Mouse (Mus musculus) liver, adult 2 months (tissue): ENCODE measurements around the gene Metrnl. TPM values are rescaled to one million over a fixed set of nuclear protein-coding genes. Genes with fewer than 3 reads are reported as not detected.
A peak's percentile ranks its signal among the peaks of the same experiment; 100 is the strongest.

Experiments
- DNase-seq: peaks from one replicate; pipeline ENCODE4 v3.0.0-alpha.2; 2011; ENCODE audit warnings: low read depth, low spot score; ENCODE audit errors: extremely low read depth
- H3K27ac ChIP-seq: fragments of 200-500 bp; replicated peaks from 2 replicates; pipeline ENCODE4 v1.5.1; 2012; ENCODE audit warnings: low read depth, mild to moderate bottlenecking, control low read depth, inconsistent platforms, low read length; ENCODE audit not compliant: insufficient read depth
- H3K27me3 ChIP-seq: fragments of 200-500 bp; 2 replicates; pipeline ENCODE4 v1.6.1; 2012; ENCODE audit warnings: mild to moderate bottlenecking, moderate library complexity, low read length, inconsistent platforms; ENCODE audit not compliant: control insufficient read depth, insufficient read depth
- H3K36me3 ChIP-seq: fragments of 200-500 bp; 2 replicates; pipeline ENCODE4 v1.6.1; 2012; ENCODE audit warnings: low read length, inconsistent platforms; ENCODE audit not compliant: control insufficient read depth, insufficient read depth
- H3K4me1 ChIP-seq: fragments of 200-500 bp; 2 replicates; pipeline ENCODE4 v1.6.1; 2011; ENCODE audit warnings: low read length; ENCODE audit not compliant: control insufficient read depth, insufficient read depth
- H3K4me3 ChIP-seq: fragments of 200-500 bp; 2 replicates; pipeline ENCODE4 v1.5.1; 2011; ENCODE audit warnings: low read depth, mild to moderate bottlenecking, control low read depth, low read length, moderate library complexity; ENCODE audit not compliant: insufficient read depth
- H3K79me2 ChIP-seq: fragments of 200-500 bp; 2 replicates; pipeline ENCODE4 v1.6.1; 2012; ENCODE audit warnings: inconsistent platforms, mild to moderate bottlenecking, low read length, moderate library complexity; ENCODE audit not compliant: control insufficient read depth, insufficient read depth
- H3K9ac ChIP-seq: fragments of 200-500 bp; 2 replicates; pipeline ENCODE4 v1.6.1; 2012; ENCODE audit warnings: low read depth, mild to moderate bottlenecking, control low read depth, inconsistent platforms, low read length
- CTCF ChIP-seq: fragments of 200-500 bp; IDR thresholded peaks from 2 replicates; pipeline ENCODE4 v1.5.1; 2011; ENCODE audit warnings: low read depth, low read length, control low read depth
- POLR2A ChIP-seq: fragments of 200-500 bp; IDR thresholded peaks from 2 replicates; pipeline ENCODE4 v1.6.1; 2011; ENCODE audit warnings: low read length, control low read depth; ENCODE audit not compliant: insufficient read depth; ENCODE audit errors: extremely low read depth
- WGBS: fragments of 180-500 bp; shearing (Covaris S2); methylation state at CpG from one replicate; pipeline ENCODE4 v1.1.7; 2018; 5-methylcytosine and 5-hydroxymethylcytosine counted together
- polyA plus RNA-seq: library from polyadenylated mRNA; depleted of rRNA; stranded (reverse); fragments of >200 nt; gene quantifications from 2 replicates; pipeline ENCODE4 v1.2.3, GENCODE M21; 2012
- total RNA-seq: library from RNA; depleted of rRNA; stranded (reverse); fragments of >200 nt; gene quantifications from 2 replicates; pipeline ENCODE4 v1.2.3, GENCODE M21; 2014

Metrnl gene
- total and polyA plus RNA-seq, 2 experiments, result 4.3 to 5.5 TPM

GRCm38 (mm10) chr11:121668776-121669175, 32.6 kb upstream of the Metrnl start:
- Histone ChIP-seq H3K79me2 (no peaks in the 10 kb centered on the region), H3K27ac (no peak overlapping the region), H3K36me3 (peaks cover 7% of the 10 kb centered on the region), H3K4me3 (no peak overlapping the region), H3K27me3 (no peaks in the 10 kb centered on the region), H3K4me1 (peaks cover 2% of the 10 kb centered on the region; the same call in 1 of the 2 replicates), H3K9ac (no peak overlapping the region)
- no peak for DNase-seq
- no peak for TF ChIP-seq CTCF
- WGBS, result 97% methylated on average over 5 of the region's 5 CpGs

DNA sequence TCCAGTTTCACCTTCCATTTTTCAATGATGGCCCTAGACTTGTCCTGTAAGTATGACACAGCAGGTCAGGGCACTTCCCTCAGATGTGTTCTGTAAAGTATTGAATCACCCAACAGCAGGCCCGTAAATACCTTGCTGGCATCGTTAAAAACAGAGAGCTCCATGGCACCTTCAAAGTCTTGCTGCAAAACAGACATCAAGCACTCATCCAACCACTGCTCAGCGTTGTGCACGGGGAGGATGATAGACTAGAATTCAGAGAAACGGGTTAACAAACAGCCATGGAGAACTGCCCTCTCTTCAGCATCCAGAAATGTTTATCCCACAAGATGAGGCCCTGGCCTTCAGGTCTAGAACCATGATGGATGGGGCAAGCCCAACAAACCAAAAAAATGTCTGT, 30.4 kb upstream of the Metrnl start:
- peaks cover 3% of the 10 kb centered on the region; the same call in 1 of the 2 replicates for H3K36me3 ChIP-seq
- no peak for TF ChIP-seq POLR2A
- TF ChIP-seq CTCF, result no peak
- H3K27ac ChIP-seq, result no peak overlapping the region
- H3K79me2 ChIP-seq, result no peaks in the 10 kb centered on the region
- no peak overlapping the region for H3K9ac ChIP-seq
- 97% methylated on average over 5 of the region's 5 CpGs for WGBS
- H3K27me3 ChIP-seq, result no peaks in the 10 kb centered on the region
- DNase-seq, result no peak
- H3K4me3 ChIP-seq, result no peak overlapping the region
- H3K4me1 ChIP-seq, result peaks cover 2% of the 10 kb centered on the region

DNA sequence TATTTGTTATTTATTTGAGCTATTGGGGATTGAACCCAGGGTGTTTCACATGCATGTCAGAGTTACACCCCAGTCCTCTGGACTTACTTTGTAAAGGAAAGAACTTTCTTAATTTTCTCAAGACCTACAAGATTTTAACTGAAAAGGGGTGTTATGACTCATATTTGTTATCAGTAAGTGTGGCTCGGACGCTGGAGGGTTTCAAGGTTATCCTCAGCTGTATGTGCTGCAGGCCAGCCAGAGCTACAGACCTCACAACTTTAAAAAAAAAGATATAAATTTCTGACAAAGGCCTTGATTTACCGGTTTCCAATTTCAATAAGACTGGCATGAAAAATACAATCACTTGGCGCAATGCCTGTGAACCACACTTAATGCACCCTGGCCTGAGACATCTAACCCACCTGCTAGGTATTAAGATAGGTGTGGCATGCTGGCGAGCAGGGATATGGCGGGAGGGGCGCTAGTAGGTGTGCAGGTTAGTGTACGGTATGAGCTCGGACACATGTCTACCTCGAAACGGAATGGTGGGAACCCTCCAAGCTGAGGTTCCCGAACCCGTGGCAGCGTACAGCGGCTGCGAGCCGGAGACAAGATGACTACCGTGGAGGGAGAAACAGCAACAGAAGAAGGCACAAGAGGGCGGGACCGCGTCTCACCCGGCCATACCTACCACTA, 28.9 kb upstream of the Metrnl start:
- H3K27me3 ChIP-seq, result no peaks in the 10 kb centered on the region
- peak overlapping the region; percentile 73 for H3K4me3 ChIP-seq
- DNase-seq, result no peak
- TF ChIP-seq CTCF (no peak), POLR2A (no peak)
- peaks cover 3% of the 10 kb centered on the region; the same call in 1 of the 2 replicates for H3K36me3 ChIP-seq
- H3K79me2 ChIP-seq, result no peaks in the 10 kb centered on the region
- H3K4me1 ChIP-seq, result peaks cover 2% of the 10 kb centered on the region
- 2% methylated on average over 22 of the region's 22 CpGs for WGBS
- peak overlapping the region; percentile 68 for H3K9ac ChIP-seq
- peak overlapping the region; percentile 33 for H3K27ac ChIP-seq

DNA sequence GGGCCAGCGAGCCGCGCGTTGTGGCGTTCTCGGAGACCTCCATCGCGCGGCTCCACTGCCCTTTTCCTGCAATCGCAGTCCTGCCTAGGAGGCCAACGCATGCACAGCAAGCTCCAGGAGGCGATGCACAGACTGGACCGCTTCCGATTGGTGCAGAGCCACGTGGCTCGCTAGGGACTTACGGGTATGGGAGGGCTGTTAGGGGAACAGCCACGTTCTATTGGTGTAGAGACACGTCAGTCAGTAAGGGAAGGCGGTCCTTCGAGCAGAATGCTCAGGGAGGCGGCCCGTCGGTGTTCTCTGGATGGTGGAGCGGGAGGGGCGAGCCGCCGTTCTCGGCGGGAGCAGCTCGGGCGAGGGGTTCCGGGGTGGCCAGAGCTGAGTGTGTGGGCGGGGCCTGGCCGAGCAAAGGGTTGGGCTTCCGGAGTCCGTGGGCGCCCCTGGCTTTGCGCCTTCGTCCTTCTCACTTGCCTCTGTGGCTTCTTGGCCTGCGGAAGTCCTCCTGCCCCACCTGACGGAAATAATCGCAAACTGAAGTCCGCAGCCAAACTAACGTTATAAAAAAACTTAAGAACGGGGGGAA, 28.3 kb upstream of the Metrnl start, which contains the start of gene B3gntl1:
Gene B3gntl1, minus strand, starts transcription at position 164 of the 583 bp plus-strand sequence.
- TF ChIP-seq POLR2A (peak; percentile 75), CTCF (peak; percentile 29; the same call in 1 of the 2 replicates)
- Histone ChIP-seq H3K27me3 (no peaks in the 10 kb centered on the region), H3K27ac (peak within 1 kb of the TSS; percentile 40), H3K36me3 (peaks cover 3% of the 10 kb centered on the region; the same call in 1 of the 2 replicates), H3K4me3 (peak within 1 kb of the TSS; percentile 73), H3K4me1 (peaks cover 2% of the 10 kb centered on the region), H3K9ac (peak within 1 kb of the TSS; percentile 68), H3K79me2 (no peaks in the 10 kb centered on the region)
- DNase-seq, result peak; percentile 98
- WGBS, result under 1% methylated on average over 46 of the region's 46 CpGs

GRCm38 (mm10) chr11:121673629-121674028, 27.7 kb upstream of the Metrnl start:
- no peak for DNase-seq
- TF ChIP-seq CTCF, result no peak
- no peak for TF ChIP-seq POLR2A
- 62% methylated on average over 7 of the region's 7 CpGs for WGBS

GRCm38 (mm10) chr11:121676836-121677235, 24.5 kb upstream of the Metrnl start:
- H3K79me2 ChIP-seq, result no peaks in the 10 kb centered on the region
- no peak overlapping the region for H3K9ac ChIP-seq
- H3K27me3 ChIP-seq, result no peaks in the 10 kb centered on the region
- TF ChIP-seq POLR2A, result no peak
- no peak for TF ChIP-seq CTCF
- no peak for DNase-seq
- whole genome bisulfite sequencing, result 91% methylated on average over 2 of the region's 2 CpGs
- no peaks in the 10 kb centered on the region for H3K36me3 ChIP-seq
- H3K27ac ChIP-seq, result no peak overlapping the region
- no peak overlapping the region for H3K4me3 ChIP-seq
- peaks cover 2% of the 10 kb centered on the region for H3K4me1 ChIP-seq

More at GRCm38 (mm10) chr11:121673629-121674028, 27.7 kb upstream of the Metrnl start:
- no peaks in the 10 kb centered on the region for H3K79me2 ChIP-seq
- H3K36me3 ChIP-seq, result peaks cover 3% of the 10 kb centered on the region; the same call in 1 of the 2 replicates
- peak overlapping the region; percentile 54 for H3K9ac ChIP-seq
- H3K4me3 ChIP-seq, result peak overlapping the region; percentile 34; the same call in 1 of the 2 replicates
- H3K27me3 ChIP-seq, result no peaks in the 10 kb centered on the region
- peaks cover 2% of the 10 kb centered on the region for H3K4me1 ChIP-seq
- peak overlapping the region; percentile 40 for H3K27ac ChIP-seq
